Mouse (Mus musculus) G1E (cell line): ENCODE results near the gene B230217C12Rik. TPM values are rescaled to one million over a fixed set of nuclear protein-coding genes. Genes with fewer than 3 reads are reported as not detected.

Source experiments
- ATAC-seq: 2 replicates; pipeline ENCODE4 v1.8.0; 2016; ENCODE audit warnings: mild to moderate bottlenecking; ENCODE audit not compliant: insufficient number of reproducible peaks, poor library complexity, low FRiP score, severe bottlenecking; ENCODE audit errors: extremely low read depth
- DNase-seq: peaks from one replicate; pipeline ENCODE4 v3.0.0; 2012; ENCODE audit warnings: low spot score
- H3K27me3 ChIP-seq: 2 replicates; pipeline ENCODE4 v1.6.1; 2012; ENCODE audit warnings: mild to moderate bottlenecking, low read length, inconsistent platforms; ENCODE audit not compliant: insufficient read depth
- H3K36me3 ChIP-seq: replicated peaks from 2 replicates; pipeline ENCODE3; 2012; ENCODE audit warnings: mild to moderate bottlenecking, inconsistent platforms
- H3K4me1 ChIP-seq: 2 replicates; pipeline ENCODE4 v1.6.1; 2012; ENCODE audit warnings: low read depth, low read length, inconsistent platforms, mixed read lengths; ENCODE audit not compliant: insufficient read depth
- H3K4me3 ChIP-seq: 2 replicates; pipeline ENCODE4 v1.5.1; 2012; ENCODE audit warnings: low read depth, mild to moderate bottlenecking, inconsistent platforms, low read length, moderate library complexity, mixed read lengths
- H3K9me3 ChIP-seq: replicated peaks from 2 replicates; pipeline ENCODE4 v1.6.1; 2012; ENCODE audit warnings: inconsistent platforms
- CTCF ChIP-seq: IDR thresholded peaks from 2 replicates; pipeline ENCODE4 v1.5.1; 2012; ENCODE audit warnings: low read depth, low read length, inconsistent platforms, mixed read lengths
- GATA1 ChIP-seq: IDR thresholded peaks from 2 replicates; pipeline ENCODE4 v1.6.1; 2012; ENCODE audit warnings: borderline replicate concordance, low read length, inconsistent platforms, mixed read lengths
- GATA2 ChIP-seq: IDR thresholded peaks from 2 replicates; pipeline ENCODE4 v1.6.1; 2012; ENCODE audit warnings: low read depth, low read length, inconsistent platforms, borderline replicate concordance
- POLR2AphosphoS5 ChIP-seq: IDR thresholded peaks from 2 replicates; pipeline ENCODE4 v1.6.1; 2012; ENCODE audit warnings: low read depth, low read length, inconsistent platforms; ENCODE audit not compliant: insufficient replicate concordance
- TAL1 ChIP-seq: conservative IDR thresholded peaks from 2 replicates; pipeline ENCODE4 v1.6.1; 2012; ENCODE audit warnings: low read depth, low read length, inconsistent platforms, mixed read lengths
- polyA plus RNA-seq: library from polyadenylated mRNA; stranded (reverse); fragments of >175 nt; gene quantifications from 2 replicates; pipeline ENCODE4 v1.2.3, GENCODE M21; 2012
- total RNA-seq, 2 experiments: library from RNA; stranded (forward) in 1 of 2; stranded (reverse) in 1 of 2; fragments of 200-1000 nt in 1 of 2; fragments of >200 nt in 1 of 2; fragmentation: Nextera tagmentation in 1 of 2; gene quantifications; 2 replicates each; pipeline ENCODE4 v1.2.3; 2014 to 2017

The B230217C12Rik gene
- total and polyA plus RNA-seq, 3 experiments: 0.16 TPM; not detected in 2

DNA sequence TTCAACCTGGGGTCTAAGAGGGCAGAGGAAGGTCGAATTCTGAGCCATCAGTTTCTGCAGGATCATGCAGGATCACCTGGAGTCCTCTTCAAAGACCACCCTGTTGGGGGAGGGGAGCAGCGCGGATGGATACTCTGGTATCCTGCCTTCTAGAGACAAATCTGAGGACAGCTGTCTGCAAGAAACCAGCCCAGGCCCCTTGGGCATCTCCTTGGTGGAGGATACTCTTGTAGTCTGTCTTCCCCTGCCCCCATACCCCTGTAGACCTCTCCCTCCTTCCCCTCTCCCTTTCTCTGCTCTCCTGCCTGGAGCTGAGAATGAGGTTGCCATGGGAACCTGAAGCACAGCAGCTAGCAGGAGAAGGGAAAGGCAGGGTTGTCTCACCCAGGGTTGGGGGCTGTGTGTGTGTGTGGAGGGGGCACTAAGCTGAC is 28.1 kb upstream of the B230217C12Rik start:
- H3K9me3 ChIP-seq: no peaks in the 10 kb centered on the region

DNA sequence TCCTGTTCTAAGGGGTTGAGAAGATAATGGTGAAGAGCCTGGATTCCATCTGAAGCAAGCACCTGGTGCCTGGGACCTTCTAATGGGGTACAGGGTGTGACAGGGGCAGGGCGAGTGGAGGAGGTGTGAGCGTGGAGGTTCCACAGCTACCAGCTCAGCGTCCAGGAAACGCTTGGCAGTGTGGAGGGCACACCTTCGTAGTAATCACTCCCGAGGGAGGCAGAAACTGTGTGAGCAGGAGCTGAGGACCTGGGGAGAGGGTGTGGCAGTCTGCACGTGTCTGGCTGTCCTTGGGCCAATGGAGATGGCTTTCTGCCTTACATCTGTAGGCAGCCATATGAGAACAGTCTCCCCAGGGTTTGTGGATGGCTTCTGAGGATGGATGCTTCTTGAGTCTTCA is 27.5 kb upstream of the B230217C12Rik start:
- no peaks in the 10 kb centered on the region for H3K27me3 ChIP-seq
- H3K4me3 ChIP-seq: no peak overlapping the region
- H3K4me1 ChIP-seq: peaks cover 45% of the 10 kb centered on the region
- ATAC-seq: no peak
- TF ChIP-seq GATA1 (no peak), TAL1 (no peak)
- no peak for DNase-seq
- H3K9me3 ChIP-seq: no peaks in the 10 kb centered on the region
- peaks cover 93% of the 10 kb centered on the region for H3K36me3 ChIP-seq

More for the DNA sequence above, 28.1 kb upstream of the B230217C12Rik start:
- Histone ChIP-seq H3K4me3 (no peak overlapping the region), H3K27me3 (no peaks in the 10 kb centered on the region), H3K36me3 (peaks cover 94% of the 10 kb centered on the region), H3K4me1 (peaks cover 41% of the 10 kb centered on the region)
- no peak for DNase-seq
- ATAC-seq: no peak
- TF ChIP-seq GATA1: no peak
- no peak for TF ChIP-seq GATA2
- no peak for TF ChIP-seq CTCF
- TF ChIP-seq TAL1: no peak
- TF ChIP-seq POLR2AphosphoS5: no peak

DNA sequence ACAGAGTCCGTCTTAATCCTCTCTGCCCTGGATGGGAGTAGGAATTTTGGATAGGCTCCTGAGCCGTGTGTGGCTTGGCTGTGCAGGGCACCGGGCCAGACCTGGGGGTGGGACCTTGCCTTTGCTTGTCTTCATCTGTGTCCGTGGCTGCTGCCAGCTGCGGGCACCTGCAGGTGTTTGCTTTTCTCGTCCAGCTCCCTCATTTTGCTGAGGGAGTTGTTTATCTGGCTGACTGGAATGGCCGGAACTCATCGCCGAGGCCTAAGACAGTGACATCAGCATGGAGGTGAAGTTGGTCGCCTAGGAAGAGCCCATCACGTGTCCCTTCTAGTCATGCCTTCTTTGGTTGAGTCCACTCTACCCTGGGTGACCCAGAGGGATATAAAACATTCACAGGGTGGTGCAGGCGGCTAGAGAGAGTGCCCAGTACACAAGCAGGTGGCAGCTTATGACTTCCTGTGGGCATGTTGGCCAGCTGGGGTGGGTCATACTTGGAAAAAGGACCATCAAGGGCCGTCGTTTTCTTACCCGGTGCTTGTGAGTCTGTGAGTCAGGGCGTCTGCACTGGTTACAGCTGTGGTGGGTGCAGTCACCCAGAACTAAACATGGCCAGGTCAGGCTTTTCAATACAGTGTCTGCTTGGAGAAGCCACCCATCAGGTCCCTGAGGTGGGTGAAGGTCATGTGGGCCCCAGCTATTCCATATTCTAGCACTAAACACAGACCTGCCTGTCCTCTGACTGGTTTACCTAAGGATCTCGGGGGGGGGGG is 26.6 kb upstream of the B230217C12Rik start:
- no peak for ATAC-seq
- Histone ChIP-seq H3K4me3 (no peak overlapping the region), H3K9me3 (no peaks in the 10 kb centered on the region), H3K27me3 (no peaks in the 10 kb centered on the region), H3K4me1 (peaks cover 49% of the 10 kb centered on the region), H3K36me3 (peaks cover 93% of the 10 kb centered on the region)
- DNase-seq: no peak
- no peak for TF ChIP-seq TAL1
- no peak for TF ChIP-seq GATA2
- no peak for TF ChIP-seq GATA1
- TF ChIP-seq CTCF: no peak
- no peak for TF ChIP-seq POLR2AphosphoS5

DNA sequence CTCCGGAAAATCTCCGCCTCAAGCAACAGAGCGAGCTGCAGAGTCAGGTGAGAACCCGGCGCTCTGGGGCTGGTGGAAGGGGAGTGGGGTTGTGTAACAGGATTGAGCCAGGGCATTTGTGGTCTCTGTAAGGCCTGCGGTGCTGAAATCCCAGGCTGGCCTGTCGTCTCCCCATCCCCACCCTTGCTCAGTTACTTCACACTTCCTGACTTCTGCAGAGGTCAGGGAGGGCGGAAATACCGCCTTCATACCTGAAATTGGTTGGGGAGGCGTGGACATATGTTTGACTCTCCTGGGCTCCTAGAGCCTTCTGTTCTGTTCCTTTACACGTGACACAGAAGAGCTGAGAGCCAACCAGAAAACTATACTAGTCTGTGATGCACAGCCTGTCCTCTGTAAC is 24.8 kb upstream of the B230217C12Rik start:
- Histone ChIP-seq H3K4me1 (peaks cover 47% of the 10 kb centered on the region), H3K36me3 (peaks cover 92% of the 10 kb centered on the region), H3K4me3 (no peak overlapping the region), H3K9me3 (no peaks in the 10 kb centered on the region), H3K27me3 (no peaks in the 10 kb centered on the region)
- TF ChIP-seq POLR2AphosphoS5 (no peak), GATA2 (no peak), CTCF (no peak), GATA1 (no peak), TAL1 (no peak)
- ATAC-seq: no peak
- no peak for DNase-seq

DNA sequence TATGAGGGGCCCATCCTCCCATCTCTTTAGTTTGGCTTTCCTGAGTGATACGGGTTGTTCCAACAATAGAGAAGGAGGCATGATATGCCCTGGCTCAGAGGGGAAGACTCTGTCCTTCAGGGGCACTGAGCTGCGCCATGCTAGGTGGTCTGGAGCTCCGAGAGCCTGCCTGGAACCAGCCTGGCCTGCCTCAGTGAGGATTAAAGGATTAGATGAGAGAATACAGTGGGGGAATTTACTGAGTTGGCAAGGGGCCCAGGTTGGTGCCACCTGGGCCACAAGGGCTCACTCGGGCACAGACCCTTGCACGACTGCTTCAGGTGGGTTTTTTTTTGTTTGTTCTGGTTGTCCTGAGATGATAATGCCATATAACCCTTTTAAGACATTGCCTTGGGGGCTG is 24.4 kb upstream of the B230217C12Rik start:
- Histone ChIP-seq H3K36me3 (peaks cover 93% of the 10 kb centered on the region), H3K9me3 (no peaks in the 10 kb centered on the region), H3K4me1 (peaks cover 50% of the 10 kb centered on the region), H3K27me3 (no peaks in the 10 kb centered on the region), H3K4me3 (no peak overlapping the region)
- no peak for TF ChIP-seq CTCF
- no peak for TF ChIP-seq TAL1
- ATAC-seq: no peak
- no peak for DNase-seq

DNA sequence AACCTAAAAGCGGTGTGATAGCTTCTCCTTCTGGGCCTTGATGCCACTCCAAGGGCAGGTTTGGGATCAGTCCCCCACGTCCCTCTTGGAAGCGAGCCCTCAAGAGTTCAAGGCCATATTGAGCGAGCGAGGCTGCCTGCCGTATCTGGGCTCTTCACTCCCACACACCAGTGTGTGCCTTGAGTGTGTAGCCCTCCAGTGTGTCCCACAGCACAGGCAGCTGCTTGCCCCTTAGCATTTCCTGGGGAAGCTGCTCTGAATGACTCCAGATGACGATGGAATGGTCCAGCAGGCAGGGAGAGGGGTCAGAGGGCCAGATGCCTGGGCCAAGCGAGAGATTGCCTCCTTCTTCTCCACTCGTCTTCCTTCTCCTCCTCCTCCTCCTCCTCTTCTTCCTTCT is 23.7 kb upstream of the B230217C12Rik start:
- TF ChIP-seq TAL1 (no peak), GATA1 (no peak), CTCF (no peak), POLR2AphosphoS5 (no peak), GATA2 (no peak)
- Histone ChIP-seq H3K4me1 (peaks cover 52% of the 10 kb centered on the region), H3K27me3 (no peaks in the 10 kb centered on the region), H3K9me3 (no peaks in the 10 kb centered on the region), H3K36me3 (peaks cover 93% of the 10 kb centered on the region), H3K4me3 (no peak overlapping the region)
- ATAC-seq: no peak
- no peak for DNase-seq

DNA sequence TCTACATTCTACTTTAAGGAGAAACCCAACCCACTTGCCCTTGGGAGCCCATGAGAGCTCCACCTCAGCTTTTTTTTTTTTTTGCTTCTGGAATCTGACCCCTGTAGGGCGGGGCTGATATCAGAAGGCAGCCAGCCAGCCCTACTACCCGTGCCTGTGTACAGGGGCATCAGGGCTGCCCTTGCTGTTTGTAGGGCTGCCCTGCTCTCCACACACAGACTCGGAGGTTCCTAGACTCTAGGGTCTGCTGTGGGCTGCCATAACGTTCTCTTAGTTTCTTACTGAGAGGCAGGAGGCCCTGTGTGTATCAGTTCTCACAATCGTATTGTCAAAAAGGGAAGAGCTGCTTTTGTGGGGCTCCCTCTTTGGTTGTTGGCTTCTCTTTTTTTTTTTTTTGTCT is 23.2 kb upstream of the B230217C12Rik start:
- peaks cover 52% of the 10 kb centered on the region for H3K4me1 ChIP-seq
- ATAC-seq (no peak), DNase-seq (peak; percentile 47)
- no peaks in the 10 kb centered on the region for H3K27me3 ChIP-seq
- no peaks in the 10 kb centered on the region for H3K9me3 ChIP-seq
- H3K4me3 ChIP-seq: no peak overlapping the region
- H3K36me3 ChIP-seq: peaks cover 89% of the 10 kb centered on the region
- TF ChIP-seq POLR2AphosphoS5 (no peak), TAL1 (no peak), CTCF (no peak), GATA1 (no peak), GATA2 (no peak)
